Mouse (Mus musculus) A20 (cell line): ENCODE data around the gene Sh3pxd2a.

Source experiments
- DNase-seq: peaks from one replicate; pipeline ENCODE4 v3.0.0-alpha.2; 2011; ENCODE audit warnings: low read depth, low spot score

Gene Sh3pxd2a

GRCm38 (mm10) chr19:47464304-47465241, at the start of gene Sh3pxd2a:
Sh3pxd2a (minus strand) TSS chr19:47464401.
- DNase-seq: no peak

- DNase-seq: no peak
Measured at GRCm38 (mm10) chr19:47513618-47513897, 49.4 kb upstream of the Sh3pxd2a start.

- DNase-seq: no peak
Measured at GRCm38 (mm10) chr19:47512794-47513617, 48.8 kb upstream of the Sh3pxd2a start.

- DNase-seq: no peak
Measured at GRCm38 (mm10) chr19:47511958-47512357, 47.8 kb upstream of the Sh3pxd2a start.

DNA sequence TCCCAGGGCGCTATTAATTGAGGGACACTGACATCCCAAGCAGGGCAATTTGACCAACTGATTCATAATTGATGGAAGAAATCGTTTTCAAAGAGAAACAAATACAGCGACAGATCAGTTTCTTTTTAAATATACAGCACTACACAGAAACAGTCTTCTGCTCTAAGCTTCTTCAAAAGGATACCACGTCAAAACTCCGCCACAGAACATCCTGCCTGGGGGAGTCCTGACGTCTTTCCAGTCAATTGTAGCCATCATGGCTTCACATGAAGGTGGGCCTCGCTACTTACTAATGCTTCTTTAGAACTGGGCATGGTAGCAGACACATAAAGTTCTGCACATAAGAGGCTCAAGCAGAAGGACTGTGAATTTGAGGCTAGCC, 47.1 kb upstream of the Sh3pxd2a start:
- DNase-seq: no peak

DNA sequence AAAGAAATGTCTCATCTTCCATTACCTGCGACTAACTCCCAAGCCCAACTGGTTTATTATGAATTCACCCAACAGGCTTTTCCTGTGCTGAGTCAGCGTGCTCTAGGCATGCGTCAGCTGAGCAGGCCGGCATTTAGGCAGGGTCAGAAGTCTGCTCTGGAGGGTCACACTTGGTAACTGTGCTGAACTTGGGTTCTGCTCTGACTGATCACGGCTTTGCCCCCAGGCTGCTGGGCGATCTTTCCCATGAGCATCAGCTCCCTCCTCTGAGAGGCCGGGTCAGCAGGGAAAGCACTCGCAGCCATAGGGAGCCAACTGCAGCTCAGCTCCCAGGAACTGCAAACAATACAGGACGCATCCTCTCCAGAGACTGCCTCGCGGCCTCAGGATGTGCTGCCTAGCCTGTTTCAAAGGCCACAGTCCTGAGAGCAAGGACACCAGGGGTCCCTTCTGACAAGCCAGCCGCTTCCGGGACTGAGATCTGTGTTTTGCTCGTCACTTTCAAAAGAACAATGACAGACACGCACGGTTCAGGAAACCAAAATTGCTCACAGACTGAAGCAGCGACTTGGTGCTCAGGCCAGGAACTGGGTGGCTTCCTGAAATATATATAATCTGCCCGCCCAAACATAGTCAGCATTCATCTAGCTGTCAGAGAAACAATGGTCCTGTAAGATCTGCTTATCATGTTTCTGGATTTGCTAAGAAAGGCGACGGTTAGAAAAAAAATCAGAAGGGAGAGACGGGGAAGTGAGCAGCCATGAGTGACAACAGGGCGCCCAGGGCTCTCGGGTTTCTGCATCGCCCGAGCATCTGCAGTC, 46.5 kb upstream of the Sh3pxd2a start:
- no peak for DNase-seq

- no peak for DNase-seq
Measured at GRCm38 (mm10) chr19:47510135-47510472, 45.9 kb upstream of the Sh3pxd2a start.

DNA sequence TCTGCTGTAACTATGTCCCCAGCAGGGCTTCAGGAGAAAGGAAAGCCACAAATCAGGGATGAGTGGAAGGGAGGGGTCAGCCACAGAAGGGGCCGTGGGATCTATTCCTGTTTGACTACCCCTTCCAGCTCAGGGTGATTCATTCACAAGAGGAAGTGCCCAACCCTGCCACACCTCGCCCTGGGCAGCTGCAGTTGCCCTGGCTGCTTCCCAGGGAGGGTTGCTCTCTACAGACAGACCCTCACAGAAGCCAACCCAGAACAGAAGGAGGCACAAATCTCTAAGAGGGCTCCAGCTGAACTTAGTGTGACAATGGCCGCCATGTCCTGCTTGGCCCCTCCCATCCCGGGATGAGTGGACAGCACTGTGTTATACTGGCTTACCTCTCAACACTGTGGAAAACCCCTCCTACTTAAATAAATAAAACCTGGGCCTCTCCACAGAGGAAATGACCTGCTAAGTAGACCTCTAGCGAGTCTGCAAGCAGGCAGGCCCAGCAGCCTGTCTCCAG, 44.6 kb upstream of the Sh3pxd2a start:
- DNase-seq: no peak

DNA sequence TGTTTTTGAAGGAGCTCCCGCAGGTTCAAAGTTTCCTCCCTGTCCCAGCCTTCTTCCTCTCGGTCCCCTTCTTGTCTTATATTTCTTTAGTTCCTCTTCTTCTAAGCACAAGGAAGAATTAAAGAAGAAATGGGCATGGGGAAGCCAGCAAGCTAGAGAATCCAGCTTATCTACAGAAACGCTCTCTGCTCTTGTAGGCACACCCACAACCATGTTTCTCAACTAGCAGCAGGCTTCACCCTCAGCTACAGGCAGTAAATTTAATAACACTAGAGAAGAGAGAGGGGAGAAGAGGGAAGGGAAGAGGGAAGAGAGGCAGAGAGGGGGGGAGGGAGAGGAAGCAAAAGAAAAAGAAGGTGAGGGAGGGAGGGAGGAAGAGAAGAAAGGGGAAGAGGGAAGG, 44.0 kb upstream of the Sh3pxd2a start:
- DNase-seq: no peak

DNA sequence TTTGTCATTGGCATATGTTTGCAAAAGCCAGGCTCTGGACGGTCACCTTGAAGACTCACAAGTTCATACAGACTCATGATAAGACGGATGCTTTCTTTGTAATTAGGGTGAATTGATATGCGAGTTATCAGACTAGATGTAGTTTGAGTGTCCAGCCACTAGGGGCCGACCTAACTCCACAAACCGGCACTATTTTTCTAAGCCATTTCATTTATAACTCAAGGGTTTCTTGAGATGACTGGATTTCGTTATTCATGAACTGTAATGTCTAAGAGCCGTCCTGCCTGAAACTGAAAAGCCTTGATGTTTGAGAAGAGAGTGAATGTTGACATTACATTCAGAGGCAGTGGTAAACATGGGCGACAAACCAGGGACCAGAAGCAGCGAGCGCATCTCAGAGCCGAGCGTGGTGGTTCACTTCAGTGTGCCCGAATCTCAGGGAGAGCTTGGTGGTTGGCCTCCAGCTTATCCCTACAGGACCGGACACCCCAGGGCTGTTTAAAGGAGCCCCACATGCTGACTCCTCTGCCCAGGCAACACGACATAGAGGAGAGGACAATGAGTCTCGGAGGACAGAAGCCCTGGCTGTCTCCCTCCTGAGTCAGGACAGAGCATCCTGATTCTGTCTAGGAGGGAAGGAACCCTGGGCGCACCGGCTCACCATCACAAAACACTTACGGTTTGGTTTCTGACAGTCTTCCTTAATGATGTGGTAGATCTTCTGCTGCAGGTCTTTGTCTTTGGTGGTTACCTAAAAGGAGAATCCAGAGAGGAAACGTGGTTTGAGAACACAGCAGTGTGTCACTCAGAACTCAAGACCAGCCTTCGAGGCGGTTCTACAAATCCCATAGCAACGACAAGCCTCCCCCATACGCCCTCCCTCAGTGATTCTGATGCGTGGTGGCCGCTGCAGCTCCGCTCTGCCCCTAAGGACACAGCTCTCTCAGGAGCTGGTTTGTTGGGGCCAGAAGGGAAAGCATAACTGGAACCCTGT, 43.2 kb upstream of the Sh3pxd2a start:
- peak; percentile 61 for DNase-seq

DNA sequence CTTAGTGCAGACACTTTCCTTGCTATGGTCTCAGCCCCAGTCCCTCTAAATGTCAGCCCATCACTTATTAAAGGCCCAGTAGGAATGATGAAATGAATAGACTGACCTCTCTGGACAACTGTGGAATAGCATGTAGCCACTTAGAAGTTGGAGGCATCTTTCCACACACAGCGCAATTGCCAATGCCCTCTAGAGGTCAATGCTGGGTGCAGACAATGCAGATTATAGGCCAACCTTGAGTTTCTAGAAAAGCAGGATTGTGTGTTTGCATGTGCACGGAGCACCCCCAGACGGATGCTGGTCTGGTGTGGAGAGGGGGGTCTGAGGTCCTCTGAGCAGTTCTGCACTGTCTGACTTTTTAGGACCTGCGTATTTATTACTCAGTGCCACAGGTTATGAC, 39.4 kb upstream of the Sh3pxd2a start:
- DNase-seq: peak; percentile 64

DNA sequence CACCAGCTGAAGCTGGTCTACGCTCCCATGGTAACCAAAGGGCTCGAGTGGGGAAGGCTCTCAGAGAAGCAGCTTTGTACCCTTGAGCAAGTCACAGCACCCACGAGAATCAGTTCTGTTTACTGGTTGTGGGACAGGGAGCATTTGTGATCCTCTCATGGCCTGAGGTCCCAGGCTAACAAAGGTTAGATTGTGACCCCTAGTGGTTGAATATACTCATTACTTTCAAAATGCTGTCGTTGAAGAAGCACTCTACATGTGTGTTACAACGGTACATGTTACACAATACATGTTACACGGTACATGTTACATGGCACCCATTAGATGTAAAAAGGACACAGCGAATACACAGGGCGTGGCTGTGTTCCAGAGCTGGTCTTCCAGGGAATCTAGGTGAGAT, 38.4 kb upstream of the Sh3pxd2a start:
- DNase-seq: peak; percentile 64

GRCm38 (mm10) chr19:47500389-47501011, 36.3 kb upstream of the Sh3pxd2a start:
- no peak for DNase-seq

GRCm38 (mm10) chr19:47499841-47500240, 35.6 kb upstream of the Sh3pxd2a start:
- no peak for DNase-seq

DNA sequence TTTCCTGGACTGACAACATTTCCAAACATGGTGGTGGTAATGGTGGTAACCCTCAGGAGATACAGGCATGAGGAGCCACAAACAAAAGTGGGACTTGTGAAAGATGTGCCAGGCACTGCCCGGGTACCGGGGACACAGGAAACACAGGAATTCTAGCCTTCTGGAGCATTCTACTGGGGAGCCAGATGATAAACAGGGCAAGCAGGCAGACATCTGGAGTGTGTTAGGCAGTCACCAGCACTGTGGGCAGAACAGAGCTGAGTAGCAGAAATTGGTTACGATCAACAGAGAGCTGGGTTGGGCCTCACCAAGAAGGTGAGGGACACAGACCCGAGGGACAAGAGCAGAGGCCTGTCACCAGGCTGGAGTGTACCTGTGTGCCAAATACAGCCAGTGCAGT, 34.7 kb upstream of the Sh3pxd2a start:
- no peak for DNase-seq

GRCm38 (mm10) chr19:47497736-47498135, 33.5 kb upstream of the Sh3pxd2a start:
- no peak for DNase-seq

- no peak for DNase-seq
Measured at GRCm38 (mm10) chr19:47497313-47497712, 33.1 kb upstream of the Sh3pxd2a start.

GRCm38 (mm10) chr19:47493017-47493997, 29.1 kb upstream of the Sh3pxd2a start:
- no peak for DNase-seq

- no peak for DNase-seq
Measured at GRCm38 (mm10) chr19:47492422-47492821, 28.2 kb upstream of the Sh3pxd2a start.
